Mouse (Mus musculus): ENCODE data around the gene Atp1a2.

DNA sequence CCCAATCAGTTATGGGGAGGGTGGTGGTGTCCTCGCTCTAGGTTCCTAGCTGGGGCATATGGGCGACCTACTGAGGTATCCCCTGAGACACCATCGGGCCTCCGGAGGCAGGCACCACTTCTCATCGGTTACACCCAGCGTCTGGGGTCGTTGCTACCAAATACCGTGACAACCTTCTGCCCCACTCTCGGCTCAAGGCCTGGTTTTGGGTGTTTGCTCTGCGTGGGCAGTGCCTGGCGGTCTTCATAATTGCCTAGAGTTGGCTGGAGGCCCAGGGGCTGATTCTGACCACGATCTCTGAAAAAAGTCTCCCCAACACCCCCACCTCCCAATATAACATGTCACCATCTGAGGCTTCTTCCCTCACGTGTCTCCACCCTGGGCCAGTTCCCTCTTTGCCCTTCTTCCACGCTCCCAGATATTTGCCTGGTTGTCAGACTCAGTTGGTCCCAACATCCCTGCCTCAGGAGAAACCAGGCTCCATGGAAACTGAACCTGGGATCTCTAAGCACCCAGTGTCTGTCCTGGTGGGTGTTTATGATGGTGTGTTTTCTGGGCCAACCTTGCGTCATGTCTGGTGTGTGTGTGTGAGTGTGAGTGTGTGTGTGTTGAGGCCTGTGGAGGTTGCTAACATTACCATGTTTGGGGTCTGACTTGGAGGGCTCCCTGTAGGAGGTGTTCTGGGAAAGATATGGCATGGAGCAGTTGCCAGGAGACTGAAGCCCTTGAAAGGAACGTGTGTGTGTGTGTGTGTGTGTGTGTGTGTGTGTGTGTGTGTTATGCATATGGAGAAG, 15.1 kb upstream of the Atp1a2 start:
- TF ChIP-seq CTCF (IDR thresholded peaks at IDR 0.05; ENCODE audit: extremely low read depth, insufficient read depth, low read length), result no peak
- TF ChIP-seq POLR2A (IDR thresholded peaks at IDR 0.05; ENCODE audit: extremely low read depth, insufficient read depth, low read length), result peak; percentile 61; the same call in 1 of the 2 replicates
